Mouse (Mus musculus) layer of hippocampus, adult 11-12 months (tissue): Measurements from ENCODE around the gene Sntg2.

Experiments used
- DNase-seq: peaks from one replicate; pipeline ENCODE4 v3.0.0; 2022; ENCODE audit warnings: low spot score

Gene Sntg2

GRCm38 (mm10) chr12:30272242-30272985, 100.8 kb downstream of the Sntg2 start:
- DNase-seq: no peak

- no peak for DNase-seq
Measured at GRCm38 (mm10) chr12:30264206-30264605, 109.0 kb downstream of the Sntg2 start.

- no peak for DNase-seq
Measured at GRCm38 (mm10) chr12:30261187-30261586, 112.0 kb downstream of the Sntg2 start.

DNA sequence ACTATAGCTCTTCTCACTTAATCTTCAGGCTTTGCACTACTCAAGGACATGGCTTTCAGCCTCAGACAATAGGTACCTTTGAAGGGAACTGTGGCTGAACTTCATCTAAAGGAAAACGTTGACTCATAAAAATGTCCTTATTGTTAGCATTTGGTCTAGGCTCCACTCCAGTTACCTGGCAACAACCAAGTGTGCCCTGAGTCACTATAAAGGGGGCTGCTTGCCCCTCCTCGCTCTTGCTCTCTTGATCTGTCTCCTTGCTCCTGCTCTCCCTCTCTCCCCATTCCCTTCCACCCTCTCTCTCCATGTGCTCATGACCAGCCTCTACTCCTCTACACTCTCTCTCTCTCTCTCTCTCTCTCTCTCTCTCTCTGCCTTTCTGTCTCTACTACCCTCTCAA, 114.5 kb downstream of the Sntg2 start:
- no peak for DNase-seq

DNA sequence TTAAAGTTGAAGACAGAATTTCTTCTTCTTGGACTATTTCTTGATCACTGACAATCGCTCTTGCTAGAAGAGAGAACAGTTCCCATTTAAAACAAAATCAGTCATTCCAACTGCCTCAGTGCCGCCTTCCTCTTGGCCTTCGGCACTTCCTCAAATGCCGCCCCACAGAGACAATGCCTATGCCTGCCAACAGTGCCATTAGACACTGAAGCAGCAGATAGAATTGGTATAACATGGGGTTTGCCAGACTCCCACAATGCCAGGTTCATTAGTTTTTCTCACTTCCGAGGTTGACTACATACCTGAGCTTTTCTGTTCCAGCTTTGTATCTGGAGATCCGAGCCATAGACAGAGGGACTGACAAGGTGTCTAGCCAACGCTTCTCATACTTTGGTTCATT, 115.5 kb downstream of the Sntg2 start:
- DNase-seq: no peak

DNA sequence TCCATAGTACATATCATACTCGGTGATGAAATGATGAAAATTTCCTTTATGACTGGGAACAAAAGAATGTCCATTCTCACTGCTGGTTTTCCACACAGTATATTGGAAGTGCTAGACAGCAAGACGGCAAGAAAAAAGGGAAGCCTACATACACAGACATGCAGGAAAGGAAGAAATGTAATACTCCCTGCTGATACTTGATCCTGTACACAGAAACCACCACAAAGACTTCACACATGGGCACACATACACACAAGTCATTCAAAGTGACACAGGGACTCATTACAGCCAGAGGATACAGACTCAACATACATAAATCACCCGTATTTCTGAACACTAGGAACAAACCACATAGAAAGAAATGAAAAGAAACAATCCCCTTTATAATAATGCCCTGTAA, 117.0 kb downstream of the Sntg2 start:
- no peak for DNase-seq

- DNase-seq: no peak
Measured at GRCm38 (mm10) chr12:30254581-30254980, 118.6 kb downstream of the Sntg2 start.

DNA sequence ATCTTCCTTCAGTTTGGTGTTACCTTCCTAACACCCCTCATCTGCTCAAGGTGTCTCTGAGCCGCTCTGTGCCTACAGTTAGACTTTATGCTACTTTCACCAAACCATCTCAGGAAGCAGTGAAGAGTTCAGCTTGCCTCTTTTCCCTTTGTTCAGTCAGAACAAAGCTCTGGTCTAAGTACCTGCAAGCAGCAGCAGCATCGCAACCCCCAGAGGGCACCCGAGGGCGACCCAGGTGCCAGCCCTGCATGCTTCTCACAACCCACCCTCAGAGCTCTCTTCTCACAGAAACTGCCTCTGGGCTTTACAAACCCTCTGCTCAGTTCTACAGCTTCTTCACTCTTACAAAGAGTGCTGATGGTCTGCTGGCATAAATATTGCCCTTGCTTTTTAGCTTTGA, 120.8 kb downstream of the Sntg2 start:
- DNase-seq: no peak

DNA sequence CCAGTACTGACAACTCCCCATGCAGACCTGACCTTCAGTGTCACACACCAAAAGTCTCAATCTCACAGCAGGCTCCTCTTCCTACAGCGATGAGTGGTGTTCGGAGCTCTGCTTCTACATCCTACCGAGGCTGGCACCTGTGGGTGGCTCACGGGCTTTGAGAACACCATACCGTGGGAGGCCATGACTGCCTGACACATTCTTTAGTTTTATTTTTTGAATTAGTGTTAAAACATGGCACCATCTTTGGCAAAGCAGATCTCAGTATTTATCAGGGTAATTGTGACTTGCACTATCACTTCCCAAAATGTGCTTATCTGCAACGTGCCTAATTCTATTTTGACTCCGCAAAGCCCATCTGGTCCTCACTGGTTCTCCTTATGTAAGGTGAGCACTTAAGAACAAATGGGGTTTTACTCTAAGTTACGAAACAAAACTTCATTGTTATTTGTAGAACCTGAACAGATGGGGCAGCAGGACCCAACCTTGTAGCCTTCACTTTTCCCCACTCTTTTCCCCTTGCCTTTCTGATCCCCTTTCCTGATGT, 121.8 kb downstream of the Sntg2 start:
- no peak for DNase-seq

GRCm38 (mm10) chr12:30249068-30249467, 124.1 kb downstream of the Sntg2 start:
- no peak for DNase-seq

DNA sequence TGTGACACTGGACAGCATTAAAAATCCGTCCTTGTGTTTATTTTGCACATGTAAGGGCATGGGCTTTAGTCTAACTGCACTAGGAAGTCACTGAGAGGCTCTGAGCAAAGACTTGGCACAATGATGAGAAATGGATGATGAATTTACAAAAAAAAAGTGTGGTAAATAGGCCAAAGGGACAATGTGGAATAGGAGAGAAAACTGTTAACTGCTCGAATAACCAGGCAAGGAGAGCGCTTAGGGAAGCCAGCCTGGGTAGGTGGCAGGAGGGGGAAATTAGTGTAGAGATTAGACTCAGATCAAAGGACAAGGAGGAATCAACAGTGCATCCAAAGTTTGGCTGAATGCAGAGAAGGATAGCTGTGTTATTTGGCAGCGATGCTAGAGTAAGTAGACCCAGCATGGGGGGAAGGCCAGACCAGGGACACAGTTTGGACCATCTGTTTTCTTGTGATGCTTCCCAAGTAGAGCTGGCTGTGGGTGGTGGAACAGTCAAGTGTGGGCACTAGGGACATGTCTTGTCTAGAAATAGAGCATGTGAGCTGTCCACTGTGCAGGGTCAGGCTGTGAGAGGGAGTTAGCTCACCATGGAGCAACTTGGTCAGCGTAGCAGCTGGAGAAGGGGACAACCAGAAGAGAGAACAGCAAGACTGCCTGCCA, 126.8 kb downstream of the Sntg2 start:
- DNase-seq: peak; percentile 17

DNA sequence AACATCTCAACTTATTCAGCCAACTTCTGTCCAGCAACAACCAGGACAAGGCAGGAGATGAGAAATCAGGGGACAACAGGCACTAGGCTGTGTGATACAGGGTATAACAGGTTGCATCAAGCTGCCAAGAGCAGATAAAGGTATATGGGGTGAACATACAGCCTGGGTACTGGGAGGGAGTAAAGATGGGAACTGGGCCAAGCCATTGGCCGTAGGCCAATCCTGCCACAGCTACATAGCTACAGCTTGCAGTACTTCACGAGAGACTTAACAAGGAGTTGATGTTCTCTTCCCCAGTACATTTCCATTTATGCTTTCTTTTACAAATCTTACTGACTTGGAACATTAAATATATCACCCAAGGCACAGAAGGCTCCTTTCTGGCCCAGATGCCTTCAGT, 129.0 kb downstream of the Sntg2 start:
- peak; percentile 40 for DNase-seq

GRCm38 (mm10) chr12:30240891-30241290, 132.3 kb downstream of the Sntg2 start:
- DNase-seq: no peak

GRCm38 (mm10) chr12:30234940-30235339, 138.2 kb downstream of the Sntg2 start:
- no peak for DNase-seq

- DNase-seq: no peak
Measured at GRCm38 (mm10) chr12:30228004-30228403, 145.2 kb downstream of the Sntg2 start.

DNA sequence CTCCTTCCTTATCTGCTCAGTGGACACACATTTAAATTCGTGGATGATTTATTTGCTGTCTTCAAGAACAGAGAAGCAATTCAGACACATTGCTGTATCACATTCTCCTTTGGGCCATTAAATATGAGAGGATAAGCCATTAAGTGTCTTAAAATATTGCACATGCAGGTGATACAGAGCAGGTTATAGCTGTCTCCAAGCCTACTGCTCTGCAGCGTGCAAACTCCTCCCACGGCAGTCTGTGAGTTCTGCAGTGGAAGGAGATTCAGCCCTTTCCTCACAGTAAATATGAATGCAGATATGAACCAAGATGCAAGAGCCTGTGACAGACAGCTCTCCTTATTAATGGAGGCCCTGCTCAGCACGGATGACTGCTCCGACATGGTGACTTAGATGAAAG, 146.9 kb downstream of the Sntg2 start:
- no peak for DNase-seq

- no peak for DNase-seq
Measured at GRCm38 (mm10) chr12:30216762-30217441, 156.3 kb downstream of the Sntg2 start.

- DNase-seq: no peak
Measured at GRCm38 (mm10) chr12:30214761-30215160, 158.4 kb downstream of the Sntg2 start.

DNA sequence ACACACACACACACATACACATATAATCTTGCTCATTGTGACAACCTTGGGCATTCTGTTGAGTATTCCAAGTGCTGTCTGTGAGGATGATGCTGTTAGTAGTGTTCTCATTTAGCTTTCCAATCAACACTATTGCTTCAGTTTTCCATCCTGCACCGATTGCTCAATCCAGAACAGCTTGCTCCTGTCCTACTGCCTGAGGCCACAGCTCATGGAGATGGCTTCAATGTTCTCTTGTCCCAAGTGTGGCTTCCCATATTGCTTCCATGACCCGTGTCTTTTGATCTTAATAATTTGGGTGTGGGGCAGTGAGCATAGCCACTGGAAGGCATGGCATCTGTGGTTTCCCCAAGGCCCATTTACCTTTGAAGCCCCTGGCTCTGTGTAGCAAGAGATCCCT, 162.8 kb downstream of the Sntg2 start:
- DNase-seq: no peak

DNA sequence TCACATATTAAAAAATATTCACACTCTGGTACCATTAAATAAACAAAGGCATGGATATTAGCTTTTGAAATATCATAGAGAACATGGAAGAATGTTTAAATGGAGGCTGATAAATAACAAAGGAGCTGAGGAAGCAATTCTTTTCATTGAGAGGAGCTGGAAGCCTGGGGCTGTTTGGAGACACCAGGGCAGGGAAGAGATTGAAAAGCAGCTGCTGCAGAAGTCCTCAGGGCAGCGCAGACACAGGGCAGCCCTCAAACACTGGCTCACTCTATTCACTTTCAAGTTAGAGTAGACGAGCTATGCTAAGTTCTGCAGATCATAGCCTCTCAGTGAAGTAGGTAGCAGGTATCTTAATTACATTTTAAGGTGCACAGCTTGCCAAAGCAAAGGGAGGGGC, 164.6 kb downstream of the Sntg2 start:
- no peak for DNase-seq

DNA sequence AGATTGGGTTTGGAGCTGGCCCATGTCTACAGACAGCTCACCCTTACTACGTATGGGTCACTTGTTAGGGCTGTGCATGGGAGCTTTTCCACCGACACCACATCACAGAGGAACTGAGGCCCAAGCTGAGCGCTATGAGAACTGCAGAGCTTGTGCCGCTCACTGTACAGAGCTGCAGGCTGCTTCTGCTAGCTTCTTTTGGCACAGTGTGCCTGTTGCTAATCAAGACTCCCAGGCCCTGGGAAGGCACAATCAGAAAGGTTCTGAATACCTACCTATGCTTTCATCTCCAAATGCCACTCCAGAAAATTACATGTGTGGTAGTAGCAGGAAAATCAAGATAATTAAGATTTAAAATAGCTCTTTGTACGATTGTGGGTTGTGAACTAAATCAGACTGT, 165.1 kb downstream of the Sntg2 start:
- DNase-seq: no peak

- DNase-seq: no peak
Measured at GRCm38 (mm10) chr12:30204457-30204856, 168.7 kb downstream of the Sntg2 start.

- no peak for DNase-seq
Measured at GRCm38 (mm10) chr12:30202763-30203162, 170.4 kb downstream of the Sntg2 start.
